Mouse (Mus musculus) lung, postnatal 4 days (tissue): ENCODE measurements around the gene 9530077C05Rik.
A peak's percentile ranks its signal among the peaks of the same experiment; 100 is the strongest.
"Not testable (repeated sequence)": the region's sequence is repeated elsewhere in the genome, so short reads cannot be mapped to it uniquely, and the experiment has no call there.

ENCODE experiments used
- DNase-seq, 2 experiments: peaks; one replicate each; pipeline ENCODE4 v3.0.0; 2021

9530077C05Rik gene

GRCm38 (mm10) chr9:22411002-22411857, at the start of gene 9530077C05Rik:
Gene 9530077C05Rik, plus strand, starts transcription at chr9:22411513.
- DNase-seq = peak; percentile 96 to 97

DNA sequence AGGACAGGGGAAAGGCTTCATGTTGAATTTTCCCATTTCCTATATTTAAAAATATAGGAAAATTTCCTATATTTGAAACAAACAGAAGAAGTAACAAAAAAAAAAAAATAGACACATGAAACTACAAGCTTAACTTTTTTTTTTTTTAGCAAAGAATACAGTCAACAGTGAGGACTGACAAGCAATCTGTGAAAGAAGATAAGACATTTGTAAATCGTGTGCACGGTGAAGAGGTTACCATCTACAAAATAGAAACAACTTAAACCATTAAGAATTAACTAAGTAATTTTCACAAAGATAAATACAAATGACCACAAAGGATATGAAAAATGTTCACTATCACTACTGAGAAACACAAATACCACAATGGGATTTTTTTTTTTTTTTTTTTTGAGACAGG, 45.1 kb upstream of the 9530077C05Rik start:
- no peak for DNase-seq

GRCm38 (mm10) chr9:22366621-22367020, 44.7 kb upstream of the 9530077C05Rik start:
- peak in 1 of 2 experiments; percentile 31 for DNase-seq

DNA sequence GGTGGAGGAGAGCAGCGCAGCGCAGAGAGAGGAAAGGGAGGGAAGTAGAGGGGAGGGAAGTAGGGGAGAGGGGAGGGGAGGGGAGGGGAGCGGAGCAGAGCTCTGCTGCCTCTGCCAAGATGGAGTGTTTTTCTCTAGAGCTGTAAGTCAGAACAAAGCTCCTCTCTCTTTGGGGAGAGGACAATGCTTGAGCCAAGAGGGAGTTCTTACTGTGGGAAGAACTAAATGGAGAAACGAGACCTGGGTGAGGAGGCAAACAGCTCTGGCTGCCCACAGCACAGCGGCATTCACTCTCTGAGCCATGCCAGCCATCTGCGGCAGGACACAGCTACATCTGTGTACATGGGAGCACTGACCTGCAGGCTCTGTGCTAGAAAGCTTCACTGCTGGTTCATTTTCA, 43.3 kb upstream of the 9530077C05Rik start:
- DNase-seq = no peak

GRCm38 (mm10) chr9:22372760-22373159, 38.6 kb upstream of the 9530077C05Rik start:
- no peak for DNase-seq

GRCm38 (mm10) chr9:22376086-22376485, 35.2 kb upstream of the 9530077C05Rik start:
- no peak for DNase-seq

DNA sequence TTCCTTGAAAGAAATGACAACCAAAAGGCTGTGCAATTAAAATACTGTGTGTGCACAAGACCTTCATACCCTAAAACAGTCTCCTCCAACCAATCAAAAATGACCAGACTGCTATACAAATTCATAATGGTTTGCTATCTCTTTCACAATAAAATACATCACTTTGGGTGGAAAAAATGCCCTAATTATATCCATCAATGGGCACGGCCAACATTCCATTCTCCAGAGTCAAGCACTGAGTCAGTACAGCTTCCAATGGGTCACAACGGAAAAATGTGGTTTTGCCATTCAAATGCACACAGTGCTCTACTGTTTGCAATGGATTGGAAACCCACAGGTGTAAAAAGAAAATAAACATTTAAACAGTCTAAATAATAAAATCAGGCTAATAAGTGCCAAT, 25.4 kb upstream of the 9530077C05Rik start:
- DNase-seq = no peak

DNA sequence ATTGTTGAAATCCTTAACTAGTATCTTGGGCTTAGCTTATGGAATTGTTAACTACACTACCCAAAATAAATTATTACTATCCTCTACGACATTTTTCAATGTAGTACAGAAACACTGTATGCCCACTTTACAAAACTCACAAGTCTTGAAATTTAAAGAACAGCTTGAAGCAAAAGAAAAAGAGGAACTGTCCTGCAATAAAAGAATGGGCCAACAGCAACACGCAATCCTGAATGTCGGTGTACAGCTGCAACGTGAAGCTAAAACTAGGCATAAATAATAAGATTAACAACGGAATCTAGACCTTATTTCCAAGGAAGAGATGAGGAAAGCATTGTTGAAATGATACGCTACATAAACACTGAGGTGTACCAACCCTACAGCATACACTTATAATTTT, 23.4 kb upstream of the 9530077C05Rik start:
- no peak for DNase-seq

DNA sequence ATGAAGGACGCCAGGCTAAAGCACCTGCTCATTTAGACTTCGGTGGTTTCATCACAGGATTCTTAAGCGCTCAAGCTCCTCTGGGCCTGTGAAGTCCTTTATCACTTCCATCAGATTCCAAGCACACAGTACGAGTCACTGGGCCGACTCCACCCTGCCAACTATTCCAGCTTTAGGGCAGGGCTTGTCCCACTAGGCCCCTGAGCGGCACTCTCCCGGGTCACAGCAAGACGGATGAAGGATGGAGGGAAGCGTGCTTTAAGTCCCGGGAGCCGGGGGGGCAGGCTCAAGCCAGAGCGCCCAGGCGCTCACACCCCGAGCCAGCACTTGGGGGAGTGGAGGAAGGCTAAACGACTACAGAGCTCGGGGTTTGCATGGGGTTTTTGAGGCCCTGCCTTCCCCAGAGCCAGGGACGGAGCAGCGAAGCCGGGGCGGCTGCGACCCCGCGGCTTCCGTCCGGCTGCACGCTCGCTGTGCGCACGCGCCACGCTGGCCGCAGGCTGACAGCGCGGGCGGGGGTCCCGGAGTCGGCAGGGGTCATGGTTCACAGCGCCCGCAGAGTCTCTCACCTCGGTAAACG, 22.8 kb upstream of the 9530077C05Rik start:
- peak; percentile 53 to 64 for DNase-seq

DNA sequence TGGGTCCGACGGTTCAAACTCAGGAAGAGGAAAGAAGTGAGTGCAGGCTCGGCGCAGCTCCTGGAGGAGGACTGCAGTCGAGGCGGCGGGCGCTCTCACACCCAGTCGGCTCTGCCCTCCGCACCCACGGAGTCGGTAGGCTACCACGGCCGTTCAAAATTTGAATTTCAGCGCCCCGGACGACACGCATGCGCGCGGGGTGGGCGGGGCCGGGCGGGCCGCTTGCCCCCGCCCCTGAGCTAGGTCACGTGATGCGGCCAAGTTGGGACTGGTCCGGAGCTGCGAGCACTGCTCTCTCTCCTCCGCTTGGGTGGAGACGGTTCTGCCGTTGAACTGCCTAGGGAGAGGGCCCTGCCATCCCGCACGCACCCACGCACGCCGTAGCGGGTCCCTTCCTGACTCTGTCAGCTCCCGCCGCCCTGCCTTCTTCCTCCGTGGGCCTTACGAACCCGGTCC, 22.3 kb upstream of the 9530077C05Rik start, which contains the start of gene Anln:
TSS of gene Anln (minus strand) at position 168 of the 456 bp plus-strand sequence.
- DNase-seq = peak; percentile 94 to 96

- no peak for DNase-seq
These were observed 21.5 kb upstream of the 9530077C05Rik start for GRCm38 (mm10) chr9:22389736-22390245.

DNA sequence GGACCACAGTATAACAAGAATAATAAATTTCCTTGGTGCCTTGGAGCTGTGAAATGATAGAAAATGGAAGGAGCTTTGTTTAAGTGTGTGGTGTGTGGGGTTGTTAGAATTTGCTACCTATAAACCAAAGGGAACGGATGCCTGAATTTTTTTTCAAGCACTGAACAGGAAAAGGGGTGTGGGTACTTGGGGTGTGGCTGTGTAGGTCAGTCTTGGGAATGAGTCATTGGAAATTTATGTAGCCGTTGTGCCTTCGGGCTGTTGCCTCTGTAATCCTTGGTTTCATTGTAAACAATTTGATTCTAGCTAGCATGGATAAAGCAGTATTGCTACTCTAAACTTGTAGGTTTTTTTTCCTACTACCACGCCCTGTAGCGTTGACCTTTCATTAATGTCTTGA, 20.9 kb upstream of the 9530077C05Rik start:
- DNase-seq = no peak

DNA sequence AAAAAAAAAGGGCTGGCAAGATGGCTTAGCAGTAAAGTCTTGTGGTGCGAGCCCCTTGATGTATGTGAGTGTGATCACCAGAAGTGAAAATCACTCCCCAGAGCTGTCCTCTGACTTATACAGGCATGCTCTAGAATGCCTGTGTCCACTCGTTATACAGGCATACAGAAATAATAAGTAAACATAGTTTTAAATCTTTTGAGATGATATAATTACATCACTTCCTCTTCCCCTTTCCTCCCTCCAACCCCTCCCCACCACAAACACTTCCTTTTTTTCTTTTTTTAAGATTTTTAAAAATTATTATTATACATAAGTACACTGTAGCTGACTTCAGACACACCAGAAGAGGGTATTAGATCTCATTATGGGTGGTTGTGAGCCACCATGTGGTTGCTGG, 16.6 kb upstream of the 9530077C05Rik start:
- no peak for DNase-seq

DNA sequence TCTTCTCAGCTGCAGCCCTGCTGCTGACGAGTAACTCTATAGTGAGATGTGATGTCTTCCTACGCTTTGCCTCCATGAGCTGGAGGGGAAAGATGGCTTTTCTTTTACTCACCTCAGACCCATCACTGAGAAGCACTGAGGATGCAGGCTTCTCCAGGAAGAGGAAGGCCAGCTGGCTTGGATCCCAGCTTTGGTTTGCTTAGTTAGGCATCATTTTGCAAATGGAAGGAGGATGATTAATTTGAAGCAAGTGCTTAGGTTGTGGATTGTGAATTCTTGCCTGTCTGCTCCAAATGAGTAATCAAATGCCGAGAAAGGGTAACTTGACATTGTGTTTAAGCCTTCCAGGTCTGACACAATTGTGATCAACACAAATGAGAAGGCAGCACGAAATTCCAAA, 12.3 kb upstream of the 9530077C05Rik start:
- no peak for DNase-seq

DNA sequence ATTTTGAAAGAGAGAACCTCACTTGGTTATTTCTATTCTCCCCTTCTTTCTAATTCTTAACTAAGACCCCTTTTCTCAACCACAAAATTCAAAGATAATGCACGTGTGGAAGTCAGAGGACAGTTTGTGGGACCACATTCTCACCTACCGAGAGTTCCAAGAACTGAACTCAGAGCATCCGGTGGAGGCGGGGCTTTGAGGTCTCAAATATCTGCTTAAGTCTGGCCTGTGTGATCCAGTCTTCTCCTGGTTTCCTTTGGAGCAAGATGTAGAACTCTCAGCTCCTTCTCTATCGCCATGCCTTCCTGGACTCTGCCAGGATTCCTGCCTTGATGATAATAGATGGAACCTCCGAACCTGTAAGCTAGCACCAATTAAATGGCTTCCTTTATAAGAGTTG, 9.3 kb upstream of the 9530077C05Rik start:
- no peak for DNase-seq

GRCm38 (mm10) chr9:22402976-22403375, 8.3 kb upstream of the 9530077C05Rik start:
- DNase-seq = no peak

DNA sequence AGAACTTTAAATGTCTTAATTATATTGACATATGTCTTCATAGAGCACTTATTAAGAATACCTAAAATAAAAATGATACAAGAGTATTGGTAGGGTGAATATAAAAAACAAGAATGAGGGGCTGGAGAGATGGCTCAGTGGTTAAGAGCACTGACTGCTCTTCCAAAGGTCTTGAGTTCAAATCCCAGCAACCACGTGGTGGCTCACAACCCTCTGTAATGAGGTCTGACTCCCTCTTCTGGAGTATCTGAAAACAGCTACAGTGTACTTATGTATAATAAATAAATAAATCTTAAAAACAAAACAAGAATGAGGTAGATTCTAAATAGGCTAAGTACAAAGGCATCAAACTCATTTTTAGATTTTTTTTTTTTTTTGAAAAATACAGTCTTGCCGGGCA, 7.8 kb upstream of the 9530077C05Rik start:
- not testable (repeated sequence) for DNase-seq

- no peak for DNase-seq
These were observed 5.9 kb upstream of the 9530077C05Rik start for GRCm38 (mm10) chr9:22405414-22405813.

- not testable (repeated sequence) for DNase-seq
These were observed 3.7 kb upstream of the 9530077C05Rik start for GRCm38 (mm10) chr9:22407633-22408032.

GRCm38 (mm10) chr9:22408344-22408743, 3.0 kb upstream of the 9530077C05Rik start:
- peak in 1 of 2 experiments; percentile 34 for DNase-seq

DNA sequence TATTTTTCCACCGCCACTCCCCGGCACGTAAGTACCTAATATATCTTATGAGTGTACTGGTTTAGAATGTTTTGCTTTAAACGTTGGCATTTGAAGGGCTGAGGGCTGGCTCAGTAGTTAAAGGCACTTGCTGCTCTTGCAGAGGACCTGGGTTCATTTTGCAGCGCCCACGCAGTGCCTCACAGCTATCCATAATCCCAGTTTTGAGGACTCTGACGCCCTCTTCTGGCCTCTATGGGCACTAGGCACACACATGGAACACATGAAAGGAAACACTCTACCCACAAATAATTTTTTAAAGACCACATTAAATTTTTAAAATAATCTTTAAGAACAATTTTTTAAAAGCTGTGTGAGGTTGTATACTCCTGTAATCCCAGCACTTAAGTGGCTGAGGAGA, 1.8 kb upstream of the 9530077C05Rik start:
- DNase-seq = no peak

DNA sequence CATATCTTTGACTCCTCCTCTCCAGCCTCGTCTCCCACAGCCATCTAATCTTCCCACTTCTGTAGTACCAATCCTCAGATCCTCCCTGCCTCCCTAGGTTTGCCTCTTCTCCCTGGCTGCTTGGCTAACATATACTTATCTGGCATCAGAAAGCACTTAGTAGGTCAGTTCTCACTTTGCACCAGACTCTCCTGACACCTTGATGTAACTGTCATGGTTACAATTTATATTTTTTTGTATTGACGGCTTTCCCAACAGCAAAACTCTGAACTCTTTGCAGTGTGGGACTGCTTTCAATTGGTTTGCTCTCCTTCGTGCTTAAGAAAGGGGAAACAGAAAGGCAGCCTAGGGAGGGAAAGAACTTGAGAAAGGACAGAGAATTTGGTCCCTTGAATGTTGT, 4.9 kb downstream of the 9530077C05Rik start:
- DNase-seq = no peak

- no peak for DNase-seq
These were observed 6.2 kb downstream of the 9530077C05Rik start for GRCm38 (mm10) chr9:22417547-22417946.

- DNase-seq = no peak
These were observed 8.6 kb downstream of the 9530077C05Rik start for GRCm38 (mm10) chr9:22419877-22420276.
